Mouse (Mus musculus) embryonic fibroblast, embryonic 13.5 days (primary cell): ENCODE results near the gene Tbc1d32.

Source experiments
- CTCF ChIP-seq: IDR thresholded peaks from 2 replicates; pipeline ENCODE4 v1.5.1; 2011; ENCODE audit warnings: mild to moderate bottlenecking, control low read depth, low read length, moderate library complexity, borderline replicate concordance; ENCODE audit not compliant: insufficient read depth
- POLR2A ChIP-seq: IDR thresholded peaks from 2 replicates; pipeline ENCODE4 v1.6.1; 2011; ENCODE audit warnings: low read depth, mild to moderate bottlenecking, control low read depth, low read length, moderate library complexity

DNA sequence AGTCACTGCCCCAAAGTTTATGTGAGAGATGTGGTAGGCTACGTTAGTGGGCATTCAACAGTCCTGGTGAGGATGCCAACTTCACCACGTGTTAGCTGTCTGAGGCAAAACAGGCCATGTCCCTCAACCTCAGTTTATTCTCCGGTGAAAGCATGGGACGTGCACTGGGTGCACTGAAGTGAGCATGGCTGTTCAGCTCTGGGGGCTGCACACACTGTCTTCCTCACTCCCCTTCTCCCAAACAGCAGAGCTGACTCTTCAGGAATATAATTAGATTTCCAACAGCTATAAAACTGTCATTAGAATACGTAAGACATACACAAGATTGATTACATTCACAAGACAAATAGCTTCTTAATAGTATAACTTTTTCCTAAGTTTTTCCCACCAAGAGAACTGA lies 55.3 kb downstream of the Tbc1d32 start:
- TF ChIP-seq CTCF (no peak), POLR2A (no peak)
